Mouse (Mus musculus) cerebellum, adult 2 months (tissue): ENCODE results near the gene Socs3. TPM values are rescaled to one million over a fixed set of nuclear protein-coding genes. Genes with fewer than 3 reads are reported as not detected.

ENCODE experiments used
- DNase-seq, 2 experiments: peaks; one replicate each; pipeline ENCODE4 v3.0.0; 2021
- H3K27ac ChIP-seq: fragments of 200-500 bp; 2 replicates; pipeline ENCODE4 v1.5.1; 2012; ENCODE audit warnings: low read length, control low read depth, inconsistent platforms; ENCODE audit not compliant: insufficient read depth
- H3K27me3 ChIP-seq: fragments of 200-500 bp; 2 replicates; pipeline ENCODE4 v1.6.1; 2012; ENCODE audit warnings: inconsistent platforms, mild to moderate bottlenecking, low read length, moderate library complexity; ENCODE audit not compliant: control insufficient read depth, insufficient read depth
- H3K4me1 ChIP-seq: fragments of 200-500 bp; 2 replicates; pipeline ENCODE4 v1.6.1; 2011; ENCODE audit warnings: low read length; ENCODE audit not compliant: control insufficient read depth, insufficient read depth
- H3K4me3 ChIP-seq: fragments of 200-500 bp; replicated peaks from 2 replicates; pipeline ENCODE3; 2011; ENCODE audit warnings: mild to moderate bottlenecking, low read depth, low read length, control low read depth; ENCODE audit not compliant: insufficient read depth
- CTCF ChIP-seq: fragments of 200-500 bp; IDR thresholded peaks from 2 replicates; pipeline ENCODE4 v1.5.1; 2011; ENCODE audit warnings: low read depth, mild to moderate bottlenecking, control low read depth, low read length, moderate library complexity, borderline replicate concordance; ENCODE audit not compliant: insufficient read depth
- POLR2A ChIP-seq: fragments of 200-500 bp; IDR thresholded peaks from 2 replicates; pipeline ENCODE4 v1.6.1; 2011; ENCODE audit warnings: low read length, control low read depth, borderline replicate concordance; ENCODE audit not compliant: insufficient read depth
- whole genome bisulfite sequencing: fragments of 180-500 bp; shearing (Covaris S2); methylation state at CpG from one replicate; pipeline ENCODE4 v1.1.7; 2018; 5-methylcytosine and 5-hydroxymethylcytosine counted together
- polyA plus RNA-seq: library from polyadenylated mRNA; depleted of rRNA; stranded (reverse); fragments of >200 nt; gene quantifications from 2 replicates; pipeline ENCODE4 v1.2.3, GENCODE M21; 2012

The Socs3 gene
- polyA plus RNA-seq, 1 experiment: 1.6 TPM

DNA sequence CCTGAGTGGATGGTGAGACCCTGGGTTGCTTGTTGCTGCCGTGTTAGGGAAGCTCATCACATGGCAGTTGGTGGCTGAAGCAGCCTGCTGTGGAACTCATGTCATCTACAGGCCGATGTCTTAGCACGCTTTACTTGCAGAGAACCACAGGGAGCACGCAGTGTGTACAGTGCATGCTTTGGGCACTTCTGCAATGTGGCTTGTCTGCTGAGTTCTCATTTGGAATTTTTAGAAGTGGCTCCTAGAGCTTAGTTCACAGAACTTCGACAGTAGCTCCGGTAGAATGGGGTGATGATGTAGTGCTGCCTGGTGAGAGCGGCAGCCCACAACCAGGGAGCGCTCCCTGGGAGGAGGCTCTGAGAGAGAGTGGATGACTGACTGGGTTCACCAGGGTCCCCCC lies 39.0 kb upstream of the Socs3 start:
- Histone ChIP-seq H3K4me3 (no peak overlapping the region), H3K27me3 (no peaks in the 10 kb centered on the region), H3K4me1 (peaks cover 23% of the 10 kb centered on the region), H3K27ac (no peak overlapping the region)
- TF ChIP-seq CTCF (no peak), POLR2A (no peak)
- 73% methylated on average over 8 of the region's 8 CpGs for WGBS
- no peak for DNase-seq

- peaks cover 23% of the 10 kb centered on the region for H3K4me1 ChIP-seq
- H3K27ac ChIP-seq: no peak overlapping the region
- DNase-seq: no peak
- H3K4me3 ChIP-seq: no peak overlapping the region
- TF ChIP-seq CTCF: no peak
- TF ChIP-seq POLR2A: no peak
- 73% methylated on average over 5 of the region's 5 CpGs for WGBS
- no peaks in the 10 kb centered on the region for H3K27me3 ChIP-seq
Measured at GRCm38 (mm10) chr11:118008144-118008805, 38.4 kb upstream of the Socs3 start.

GRCm38 (mm10) chr11:118007460-118008143 lies 37.8 kb upstream of the Socs3 start:
- WGBS: 86% methylated on average over 8 of the region's 8 CpGs
- Histone ChIP-seq H3K4me1 (peaks cover 23% of the 10 kb centered on the region), H3K27me3 (no peaks in the 10 kb centered on the region), H3K27ac (no peak overlapping the region), H3K4me3 (no peak overlapping the region)
- no peak for DNase-seq
- TF ChIP-seq POLR2A: no peak
- no peak for TF ChIP-seq CTCF

GRCm38 (mm10) chr11:118004217-118004616 lies 34.4 kb upstream of the Socs3 start:
- WGBS: 84% methylated on average over 5 of the region's 5 CpGs
- H3K27me3 ChIP-seq: no peaks in the 10 kb centered on the region

GRCm38 (mm10) chr11:118003718-118004117 lies 33.9 kb upstream of the Socs3 start:
- H3K27me3 ChIP-seq: no peaks in the 10 kb centered on the region
- no peak overlapping the region for H3K27ac ChIP-seq
- no peak for DNase-seq
- no peak for TF ChIP-seq POLR2A
- no peak for TF ChIP-seq CTCF
- H3K4me3 ChIP-seq: no peak overlapping the region
- H3K4me1 ChIP-seq: peaks cover 11% of the 10 kb centered on the region; the same call in 1 of the 2 replicates
- 72% methylated on average over 5 of the region's 5 CpGs for WGBS

More at GRCm38 (mm10) chr11:118004217-118004616, 34.4 kb upstream of the Socs3 start:
- H3K4me3 ChIP-seq: no peak overlapping the region
- no peak for DNase-seq
- peaks cover 15% of the 10 kb centered on the region for H3K4me1 ChIP-seq
- no peak overlapping the region for H3K27ac ChIP-seq
- TF ChIP-seq POLR2A: no peak

GRCm38 (mm10) chr11:118003176-118003575 lies 33.3 kb upstream of the Socs3 start:
- Histone ChIP-seq H3K4me1 (peaks cover 12% of the 10 kb centered on the region), H3K27ac (no peak overlapping the region), H3K27me3 (no peaks in the 10 kb centered on the region), H3K4me3 (no peak overlapping the region)
- WGBS: 93% methylated on average over 14 of the region's 14 CpGs
- TF ChIP-seq POLR2A: no peak
- no peak for TF ChIP-seq CTCF
- no peak for DNase-seq

- Histone ChIP-seq H3K27ac (no peak overlapping the region), H3K27me3 (no peaks in the 10 kb centered on the region), H3K4me1 (peaks cover 11% of the 10 kb centered on the region), H3K4me3 (no peak overlapping the region)
- no peak for DNase-seq
- 94% methylated on average over 7 of the region's 7 CpGs for WGBS
- TF ChIP-seq CTCF (no peak), POLR2A (no peak)
Measured at GRCm38 (mm10) chr11:118000565-118001215, 30.8 kb upstream of the Socs3 start.

DNA sequence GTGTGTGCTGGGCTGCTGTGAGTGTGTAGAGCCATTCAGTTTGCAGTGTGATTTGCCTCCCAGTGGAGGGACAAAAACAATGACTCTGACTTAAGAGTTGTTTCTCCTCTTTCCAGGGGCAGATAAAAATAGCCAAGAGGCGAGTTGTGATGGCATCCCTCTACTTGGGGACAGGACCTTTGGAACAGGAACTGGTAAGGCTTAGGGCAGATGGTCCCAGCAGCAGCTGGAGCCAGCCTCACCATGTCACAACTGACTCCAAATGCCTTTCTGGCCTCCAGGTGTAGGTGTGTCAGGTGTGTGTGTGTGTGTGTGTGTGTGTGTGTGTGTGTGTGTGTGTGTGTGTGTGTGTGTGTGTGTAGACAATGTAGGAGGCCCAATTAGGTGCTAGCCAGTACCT lies 30.2 kb upstream of the Socs3 start:
- DNase-seq: no peak
- no peak overlapping the region for H3K4me3 ChIP-seq
- TF ChIP-seq CTCF: no peak
- H3K27me3 ChIP-seq: no peaks in the 10 kb centered on the region
- no peak overlapping the region for H3K27ac ChIP-seq
- H3K4me1 ChIP-seq: peaks cover 17% of the 10 kb centered on the region
- WGBS: 47% methylated on average over 1 of the region's 1 CpGs
